Mouse (Mus musculus): ENCODE results near the gene Slc9a7. TPM values are rescaled to one million over a fixed set of nuclear protein-coding genes. Genes with fewer than 3 reads are reported as not detected.

The Slc9a7 gene
- polyA plus RNA-seq (2015; fragmentation: Illumina TruSeq; extraction: RNeasy Lipid Tissue Mini Kit (QIAGEN cat#74804); ENCODE audit: insufficient read depth, low replicate concordance) = 43.7 TPM

DNA sequence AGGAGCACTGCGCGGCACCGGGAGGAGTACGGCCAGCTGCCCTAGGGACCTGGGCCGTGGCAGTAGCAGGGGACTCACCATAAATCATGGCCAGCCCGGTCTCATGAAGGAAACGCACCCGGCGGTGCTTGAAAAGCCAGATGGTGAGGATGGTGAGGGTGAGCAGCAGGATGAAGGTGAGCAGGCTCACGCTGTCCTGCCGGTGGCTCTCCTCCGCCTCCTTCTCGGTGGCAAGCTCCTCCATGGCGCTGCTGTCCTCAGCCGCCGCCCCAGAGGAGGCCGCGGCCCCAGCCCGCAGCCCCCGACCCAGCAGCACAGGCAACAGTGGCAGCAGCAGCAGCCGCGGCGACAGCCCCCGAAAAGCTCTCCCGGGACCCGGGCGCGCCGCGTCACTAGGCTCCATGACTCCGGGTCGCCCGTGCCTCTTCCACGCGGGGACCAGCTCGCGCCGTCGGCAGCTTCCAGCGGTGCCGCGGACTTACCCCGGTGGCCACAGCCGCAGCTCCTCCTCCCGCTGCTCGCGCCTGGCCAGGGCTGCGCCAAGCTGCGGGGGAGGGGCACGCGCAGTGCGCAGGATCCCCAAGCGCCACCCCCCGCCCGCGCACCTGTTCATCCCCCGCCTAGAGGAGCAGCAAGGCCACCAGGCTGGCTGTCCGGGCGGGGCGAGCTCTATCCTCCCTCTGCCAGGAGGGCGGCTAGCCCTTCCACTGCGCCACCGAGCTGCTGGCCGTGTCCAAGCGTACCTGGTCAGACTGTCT lies at the start of gene Slc9a7:
Slc9a7 (minus strand) TSS at position 526 of the 758 bp plus-strand sequence.

DNA sequence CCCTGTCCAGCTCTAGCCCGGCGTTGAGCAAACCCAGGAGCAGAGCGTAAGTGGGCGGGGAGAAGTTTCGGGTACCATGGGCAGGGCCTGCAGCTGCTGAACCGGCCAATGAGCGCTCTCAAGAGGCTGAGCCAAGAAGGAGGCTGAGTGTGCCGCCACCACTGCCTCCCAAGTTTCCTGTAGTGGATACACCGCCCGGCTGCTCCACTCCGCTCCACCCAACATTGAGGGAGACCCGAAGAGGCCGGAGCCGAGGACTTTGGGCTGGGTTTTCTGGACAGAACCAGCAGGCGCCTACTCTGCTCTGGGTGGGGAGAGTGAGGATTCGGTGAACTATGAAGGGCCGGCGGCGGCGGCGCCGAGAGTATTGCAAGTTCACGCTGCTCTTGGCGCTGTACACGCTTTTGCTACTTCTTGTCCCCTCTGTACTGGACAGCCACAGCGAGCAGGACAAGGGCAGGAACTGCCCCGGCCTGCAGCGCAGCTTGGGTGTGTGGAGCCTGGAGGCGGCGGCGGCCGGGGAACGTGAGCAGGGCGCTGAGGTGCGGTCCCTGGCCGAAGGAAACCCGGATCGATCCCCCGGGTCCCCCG lies 232.1 kb downstream of the Slc9a7 start, which contains the start of gene Chst7:
Chst7 (plus strand) TSS at position 180 of the 591 bp plus-strand sequence.

Other genes with a start within 250 kb of the Slc9a7 start
- gene Chst7, start 232.2 kb downstream of the Slc9a7 start, polyA plus RNA-seq (2015; fragmentation: Illumina TruSeq; extraction: RNeasy Lipid Tissue Mini Kit (QIAGEN cat#74804); ENCODE audit: insufficient read depth, low replicate concordance) = 0.77 TPM
- 83.6 TPM for gene Rp2, start 72.7 kb upstream of the Slc9a7 start, polyA plus RNA-seq (2015; fragmentation: Illumina TruSeq; extraction: RNeasy Lipid Tissue Mini Kit (QIAGEN cat#74804); ENCODE audit: insufficient read depth, low replicate concordance)
- 6.8 TPM for gene Jade3, start 133.9 kb upstream of the Slc9a7 start, polyA plus RNA-seq (2015; fragmentation: Illumina TruSeq; extraction: RNeasy Lipid Tissue Mini Kit (QIAGEN cat#74804); ENCODE audit: insufficient read depth, low replicate concordance)